16 mouse cellular contexts compared by ENCODE assay signal in genomic region chr15:78632387-78632786, GRCm38 (mm10). TPM values are rescaled to one million over a fixed set of nuclear protein-coding genes. Genes with fewer than 3 reads are reported as not detected.
"Had no signal": no experiment of that assay in that cellular context is flagged by ENCODE, and none has a peak within 500 bp of the region (broad histone marks: within the 10 kb centered on the region; RNA-seq: fewer than 3 reads in every experiment).

No protein-coding gene starts in this region.

- H3K9me3 ChIP-seq: limb, embryonic 12.5 days; liver, embryonic 13.5 days; neural tube, embryonic 13.5 days had no signal

- H3K27me3 ChIP-seq: neural tube, embryonic 13.5 days had no signal

- H3K9ac ChIP-seq: limb, embryonic 12.5 days; liver, embryonic 13.5 days; neural tube, embryonic 13.5 days had no signal

- DNase-seq: kidney, adult 9 months; kidney, postnatal 36 days; layer of hippocampus, adult 9-11 months; layer of hippocampus, postnatal 36 days; liver; liver, embryonic 13.5 days; lung, adult 18-20 months; retina, postnatal 1 day; right cerebral cortex, postnatal 4 days; spleen, adult 18-20 months; thymus, adult 18-20 months; thymus, postnatal 25 days had no signal

- H3K4me2 ChIP-seq: limb, embryonic 12.5 days; liver, embryonic 13.5 days; neural tube, embryonic 13.5 days had no signal

- H3K27ac ChIP-seq: kidney, postnatal 0 days; limb, embryonic 12.5 days; liver, embryonic 13.5 days had no signal

- H3K36me3 ChIP-seq: limb, embryonic 12.5 days; liver, embryonic 13.5 days; neural tube, embryonic 13.5 days had no signal

- H3K4me3 ChIP-seq: limb, embryonic 12.5 days; liver, embryonic 13.5 days; myocyte; neural tube, embryonic 13.5 days had no signal

- H3K4me1 ChIP-seq: liver, embryonic 13.5 days had no signal

RNA-seq across cellular contexts. Expression of gene Rac2, which starts 59.8 kb away (rescaled TPM):
- polyA plus RNA-seq: myocyte had no signal
